Mouse (Mus musculus) forebrain, embryonic 11.5 days (tissue): ENCODE results near the gene Naa35. TPM values are rescaled to one million over a fixed set of nuclear protein-coding genes. Genes with fewer than 3 reads are reported as not detected.

Experiments
- ATAC-seq: fragments of 200-750 bp; cut with Nextera tagmentation; replicated peaks from 2 replicates; pipeline ENCODE4 v1.8.0; 2017; ENCODE audit warnings: moderate TSS enrichment; ENCODE audit not compliant: low FRiP score
- DNase-seq: peaks from one replicate; pipeline ENCODE4 v3.0.0-alpha.2; 2017; ENCODE audit warnings: low spot score
- H3K27ac ChIP-seq: fragments of 300-500 bp; sonication (generic); 2 replicates; pipeline ENCODE4 v1.5.1; 2014; ENCODE audit warnings: low read depth, low read length
- H3K27me3 ChIP-seq: fragments of 300-500 bp; sonication (generic); 2 replicates; pipeline ENCODE4 v1.6.1; 2014; ENCODE audit warnings: mild to moderate bottlenecking, low read length, mixed read lengths; ENCODE audit not compliant: control insufficient read depth, insufficient read depth
- H3K36me3 ChIP-seq: fragments of 300-500 bp; sonication (generic); 2 replicates; pipeline ENCODE4 v1.6.1; 2014; ENCODE audit warnings: mild to moderate bottlenecking, low read length, moderate library complexity, mixed read lengths; ENCODE audit not compliant: control insufficient read depth, insufficient read depth
- H3K4me1 ChIP-seq: fragments of 300-500 bp; sonication (generic); replicated peaks from 2 replicates; pipeline ENCODE4 v1.6.1; 2014; ENCODE audit warnings: low read length, mixed read lengths; ENCODE audit not compliant: control insufficient read depth, insufficient read depth
- H3K4me2 ChIP-seq: fragments of 300-500 bp; sonication (generic); 2 replicates; pipeline ENCODE4 v1.6.1; 2014; ENCODE audit warnings: low read depth, mild to moderate bottlenecking, low read length, moderate library complexity, mixed read lengths; ENCODE audit not compliant: severe bottlenecking
- H3K4me3 ChIP-seq: fragments of 300-500 bp; sonication (generic); 2 replicates; pipeline ENCODE4 v1.5.1; 2014; ENCODE audit warnings: low read depth, low read length
- H3K9ac ChIP-seq: fragments of 300-500 bp; sonication (generic); 2 replicates; pipeline ENCODE4 v1.6.1; 2014; ENCODE audit warnings: low read length
- H3K9me3 ChIP-seq: fragments of 300-500 bp; sonication (generic); 2 replicates; pipeline ENCODE4 v1.6.1; 2016; ENCODE audit warnings: low read length, mixed read lengths; ENCODE audit not compliant: control insufficient read depth
- WGBS: fragments of 180-500 bp; shearing (Covaris S2); extraction: QIAGEN DNeasy Blood & Tissue Kit; methylation state at CpG from one replicate; pipeline ENCODE4 v1.1.7; 2014; 5-methylcytosine and 5-hydroxymethylcytosine counted together
- polyA plus RNA-seq: library from polyadenylated mRNA; unstranded; fragments of >200 nt; fragmentation: Nextera tagmentation; extraction: Ambion mirVana; gene quantifications from 2 replicates; pipeline ENCODE4 v1.2.1, GENCODE M21; 2014

Gene Naa35
- polyA plus RNA-seq, 1 experiment from 2014 or later: 102 TPM

DNA sequence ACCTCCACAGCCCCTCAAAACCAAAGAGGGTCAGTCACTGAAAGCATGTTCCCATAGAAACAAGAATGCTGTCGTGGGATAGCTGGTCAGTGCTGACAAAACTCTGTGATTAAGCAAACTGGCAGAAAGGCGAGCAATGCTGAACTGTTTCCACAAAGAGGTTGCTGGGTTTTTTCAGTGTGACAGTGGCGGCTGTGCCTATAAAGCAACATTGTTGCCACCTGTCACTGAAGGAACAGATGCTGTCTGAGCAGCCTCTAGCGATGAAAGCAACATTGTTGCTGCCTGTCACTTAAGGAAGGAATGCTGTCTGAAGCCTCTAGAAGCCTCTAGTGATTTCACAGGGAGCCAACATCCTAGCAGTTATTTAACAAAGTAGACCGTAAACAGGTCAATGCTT, 67.6 kb downstream of the Naa35 start:
- DNase-seq (no peak), ATAC-seq (no peak)
- Histone ChIP-seq H3K4me2 (no peak overlapping the region), H3K9me3 (no peaks in the 10 kb centered on the region), H3K4me3 (no peak overlapping the region), H3K36me3 (peaks cover 6% of the 10 kb centered on the region; the same call in 1 of the 2 replicates), H3K4me1 (peaks cover 10% of the 10 kb centered on the region; the same call in 1 of the 2 replicates), H3K27ac (no peak overlapping the region), H3K9ac (no peak overlapping the region), H3K27me3 (no peaks in the 10 kb centered on the region)
- WGBS: 65% methylated on average over 5 of the region's 5 CpGs

- Histone ChIP-seq H3K36me3 (peaks cover 7% of the 10 kb centered on the region), H3K9ac (no peak overlapping the region), H3K27ac (no peak overlapping the region), H3K27me3 (no peaks in the 10 kb centered on the region), H3K4me3 (no peak overlapping the region), H3K4me2 (no peak overlapping the region), H3K4me1 (peaks cover 12% of the 10 kb centered on the region; the same call in 1 of the 2 replicates), H3K9me3 (no peaks in the 10 kb centered on the region)
- 74% methylated on average over 3 of the region's 3 CpGs for WGBS
- DNase-seq (no peak), ATAC-seq (no peak)
Measured at GRCm38 (mm10) chr13:59653136-59653535, 68.1 kb downstream of the Naa35 start.

GRCm38 (mm10) chr13:59654465-59654864, 69.4 kb downstream of the Naa35 start:
- H3K36me3 ChIP-seq: peaks cover 4% of the 10 kb centered on the region
- WGBS: 91% methylated on average over 5 of the region's 5 CpGs
- DNase-seq: no peak
- H3K9me3 ChIP-seq: no peaks in the 10 kb centered on the region
- H3K27ac ChIP-seq: no peak overlapping the region
- H3K4me1 ChIP-seq: peaks cover 12% of the 10 kb centered on the region; the same call in 1 of the 2 replicates
- H3K4me3 ChIP-seq: no peak overlapping the region
- H3K27me3 ChIP-seq: no peaks in the 10 kb centered on the region
- no peak overlapping the region for H3K4me2 ChIP-seq
- no peak for ATAC-seq
- H3K9ac ChIP-seq: no peak overlapping the region

DNA sequence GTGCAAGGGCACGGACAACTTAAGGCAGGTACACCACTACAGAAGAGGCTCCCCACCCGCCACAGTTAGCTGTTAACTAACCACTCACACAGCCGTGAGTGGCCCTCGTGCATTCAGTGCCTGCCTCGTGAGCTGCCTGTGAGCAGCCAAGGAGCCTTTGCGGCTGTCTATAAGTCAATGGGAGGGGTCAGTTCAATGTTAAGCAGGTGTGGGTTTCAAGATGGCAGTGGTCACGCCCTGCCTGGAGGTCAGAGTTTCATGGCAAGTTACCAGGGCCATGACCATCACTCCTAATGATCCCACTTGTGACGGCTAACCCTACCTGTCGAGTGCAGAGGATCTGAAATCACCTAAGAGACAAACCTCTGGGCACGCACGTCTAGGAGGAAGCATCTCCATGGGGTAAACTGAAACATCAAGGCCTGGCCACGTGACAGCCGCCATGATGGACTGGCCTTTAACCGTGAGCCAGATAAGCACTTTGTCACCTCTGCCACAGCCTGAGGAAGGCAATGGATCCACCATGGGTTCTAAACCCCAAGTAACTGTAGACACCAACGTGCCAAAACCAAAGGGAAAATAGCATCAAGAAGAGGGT, 70.8 kb downstream of the Naa35 start:
- H3K4me1 ChIP-seq: peaks cover 12% of the 10 kb centered on the region; the same call in 1 of the 2 replicates
- no peak overlapping the region for H3K9ac ChIP-seq
- H3K27me3 ChIP-seq: no peaks in the 10 kb centered on the region
- H3K4me3 ChIP-seq: no peak overlapping the region
- H3K27ac ChIP-seq: no peak overlapping the region
- ATAC-seq (no peak), DNase-seq (no peak)
- H3K9me3 ChIP-seq: no peaks in the 10 kb centered on the region
- peaks cover 4% of the 10 kb centered on the region for H3K36me3 ChIP-seq
- 94% methylated on average over 15 of the region's 15 CpGs for WGBS
- H3K4me2 ChIP-seq: no peak overlapping the region

- no peak overlapping the region for H3K4me2 ChIP-seq
- WGBS: 78% methylated on average over 10 of the region's 10 CpGs
- H3K27ac ChIP-seq: peak overlapping the region; percentile 64; the same call in 1 of the 2 replicates
- peaks cover 12% of the 10 kb centered on the region; the same call in 1 of the 2 replicates for H3K4me1 ChIP-seq
- H3K9ac ChIP-seq: peak overlapping the region; percentile 29; the same call in 1 of the 2 replicates
- no peaks in the 10 kb centered on the region for H3K9me3 ChIP-seq
- H3K27me3 ChIP-seq: no peaks in the 10 kb centered on the region
- H3K4me3 ChIP-seq: no peak overlapping the region
- DNase-seq (no peak), ATAC-seq (no peak; the same call in 1 of the 2 replicates)
- peaks cover 4% of the 10 kb centered on the region for H3K36me3 ChIP-seq
Measured at GRCm38 (mm10) chr13:59656316-59656832, 71.3 kb downstream of the Naa35 start.

GRCm38 (mm10) chr13:59656975-59657388, 71.9 kb downstream of the Naa35 start:
- Histone ChIP-seq H3K27ac (peak overlapping the region; percentile 64; the same call in 1 of the 2 replicates), H3K36me3 (peaks cover 4% of the 10 kb centered on the region), H3K9me3 (no peaks in the 10 kb centered on the region), H3K4me1 (peaks cover 12% of the 10 kb centered on the region; the same call in 1 of the 2 replicates), H3K4me3 (no peak overlapping the region), H3K9ac (peak overlapping the region; percentile 29; the same call in 1 of the 2 replicates), H3K4me2 (no peak overlapping the region), H3K27me3 (no peaks in the 10 kb centered on the region)
- no peak for DNase-seq
- peak; percentile 69 for ATAC-seq
- 5% methylated on average over 4 of the region's 4 CpGs for WGBS

DNA sequence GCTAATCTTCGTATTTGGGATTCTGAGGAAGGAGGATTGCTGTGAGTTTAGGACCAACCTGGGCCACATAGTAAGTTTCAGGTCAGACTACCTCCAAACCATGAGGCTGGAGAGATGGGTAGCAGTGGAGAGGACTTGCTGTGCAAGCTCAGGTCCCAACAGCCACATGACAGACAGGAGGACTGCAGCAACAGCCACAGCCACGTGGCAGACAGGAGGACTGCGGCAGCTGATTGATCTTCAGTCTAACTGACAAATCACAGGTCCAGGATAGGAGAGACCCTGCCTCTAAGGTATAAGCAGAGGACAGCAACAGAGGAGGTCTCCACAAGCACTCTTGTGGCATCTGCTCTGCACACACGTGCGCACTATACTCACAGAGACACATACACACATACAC, 72.7 kb downstream of the Naa35 start:
- peak overlapping the region; percentile 64; the same call in 1 of the 2 replicates for H3K27ac ChIP-seq
- H3K9me3 ChIP-seq: no peaks in the 10 kb centered on the region
- H3K4me3 ChIP-seq: no peak overlapping the region
- H3K36me3 ChIP-seq: peaks cover 8% of the 10 kb centered on the region
- no peak overlapping the region for H3K9ac ChIP-seq
- ATAC-seq (no peak), DNase-seq (no peak)
- H3K4me1 ChIP-seq: peaks cover 12% of the 10 kb centered on the region; the same call in 1 of the 2 replicates
- 88% methylated on average over 5 of the region's 5 CpGs for WGBS
- H3K27me3 ChIP-seq: no peaks in the 10 kb centered on the region
- no peak overlapping the region for H3K4me2 ChIP-seq

DNA sequence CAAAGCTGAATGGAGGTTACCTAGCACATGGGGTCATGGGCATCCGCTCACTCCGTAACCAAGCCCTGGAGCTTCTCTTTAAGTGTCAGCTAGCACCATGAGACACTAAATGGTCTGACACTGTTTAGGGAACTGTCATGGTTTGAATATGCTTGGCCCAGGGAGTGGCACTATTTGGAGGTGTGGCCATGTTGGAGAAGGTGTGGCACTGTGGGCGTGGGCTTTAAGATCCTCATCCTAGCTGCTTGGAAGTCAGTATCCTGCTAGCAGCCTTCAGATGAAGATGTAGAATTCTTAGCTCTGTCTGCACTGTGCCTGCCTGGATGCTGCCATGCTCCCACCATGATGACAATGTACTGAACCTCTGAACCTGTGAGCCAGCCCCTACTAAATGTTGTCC, 75.3 kb downstream of the Naa35 start:
- H3K27ac ChIP-seq: no peak overlapping the region
- WGBS: 98% methylated on average over 3 of the region's 3 CpGs
- H3K9ac ChIP-seq: no peak overlapping the region
- no peak overlapping the region for H3K4me3 ChIP-seq
- no peak for DNase-seq
- H3K4me1 ChIP-seq: peaks cover 12% of the 10 kb centered on the region; the same call in 1 of the 2 replicates
- ATAC-seq: no peak
- peaks cover 20% of the 10 kb centered on the region for H3K36me3 ChIP-seq
- H3K9me3 ChIP-seq: no peaks in the 10 kb centered on the region
- no peaks in the 10 kb centered on the region for H3K27me3 ChIP-seq
- H3K4me2 ChIP-seq: no peak overlapping the region
